Mouse (Mus musculus) midbrain, embryonic 11.5 days (tissue): Measurements from ENCODE around the gene Plekho2. TPM values are rescaled to one million over a fixed set of nuclear protein-coding genes. Genes with fewer than 3 reads are reported as not detected.

Experiments used
- ATAC-seq: fragments of 200-750 bp; cut with Nextera tagmentation; 2 replicates; pipeline ENCODE4 v1.8.0; 2017; ENCODE audit warnings: moderate TSS enrichment, moderate library complexity; ENCODE audit not compliant: low FRiP score
- DNase-seq: peaks from one replicate; pipeline ENCODE4 v3.0.0; 2015; ENCODE audit warnings: low spot score; ENCODE audit errors: missing footprints
- H3K27ac ChIP-seq: fragments of 300-500 bp; sonication (generic); 2 replicates; pipeline ENCODE4 v1.5.1; 2014; ENCODE audit warnings: low read depth, low read length
- H3K27me3 ChIP-seq: fragments of 300-500 bp; sonication (generic); 2 replicates; pipeline ENCODE4 v1.6.1; 2014; ENCODE audit warnings: mild to moderate bottlenecking, low read length, moderate library complexity, mixed read lengths; ENCODE audit not compliant: control insufficient read depth, insufficient read depth
- H3K36me3 ChIP-seq: fragments of 300-500 bp; sonication (generic); 2 replicates; pipeline ENCODE4 v1.6.1; 2014; ENCODE audit warnings: mild to moderate bottlenecking, low read length, moderate library complexity, mixed read lengths; ENCODE audit not compliant: control insufficient read depth, insufficient read depth
- H3K4me1 ChIP-seq: fragments of 300-500 bp; sonication (generic); 2 replicates; pipeline ENCODE4 v1.6.1; 2014; ENCODE audit warnings: low read length; ENCODE audit not compliant: control insufficient read depth, insufficient read depth
- H3K4me2 ChIP-seq: fragments of 300-500 bp; sonication (generic); 2 replicates; pipeline ENCODE4 v1.6.1; 2014; ENCODE audit warnings: mild to moderate bottlenecking, moderate library complexity
- H3K4me3 ChIP-seq: fragments of 300-500 bp; sonication (generic); 2 replicates; pipeline ENCODE4 v1.5.1; 2014; ENCODE audit warnings: low read depth, low read length
- H3K9ac ChIP-seq: fragments of 300-500 bp; sonication (generic); 2 replicates; pipeline ENCODE4 v1.6.1; 2014; ENCODE audit warnings: low read length
- H3K9me3 ChIP-seq: fragments of 300-500 bp; sonication (generic); 2 replicates; pipeline ENCODE4 v1.6.1; 2016; ENCODE audit warnings: low read length; ENCODE audit not compliant: control insufficient read depth
- WGBS: fragments of 180-500 bp; shearing (Covaris S2); extraction: QIAGEN DNeasy Blood & Tissue Kit; methylation state at CpG from one replicate; pipeline ENCODE4 v1.1.7; 2014; 5-methylcytosine and 5-hydroxymethylcytosine counted together
- polyA plus RNA-seq: library from polyadenylated mRNA; unstranded; fragments of >200 nt; fragmentation: Nextera tagmentation; extraction: Ambion mirVana; gene quantifications from 2 replicates; pipeline ENCODE4 v1.2.1, GENCODE M21; 2014

Gene Plekho2
- polyA plus RNA-seq, 1 experiment from 2014 or later = 8.2 TPM

- Histone ChIP-seq H3K4me1 (peaks cover 6% of the 10 kb centered on the region; the same call in 1 of the 2 replicates), H3K27ac (0 out of 2 replicates have a peak overlapping the region, but pooled peaks have one; percentile 10), H3K9me3 (no peaks in the 10 kb centered on the region), H3K4me2 (no peak overlapping the region), H3K27me3 (no peaks in the 10 kb centered on the region), H3K9ac (no peak overlapping the region), H3K4me3 (no peak overlapping the region), H3K36me3 (no peaks in the 10 kb centered on the region)
- ATAC-seq (no peak), DNase-seq (no peak)
- 40% methylated on average over 4 of the region's 4 CpGs for WGBS
These were observed 17.7 kb downstream of the Plekho2 start for GRCm38 (mm10) chr9:65562081-65562506.

GRCm38 (mm10) chr9:65561016-65561415, 18.8 kb downstream of the Plekho2 start:
- Histone ChIP-seq H3K4me2 (no peak overlapping the region), H3K36me3 (no peaks in the 10 kb centered on the region; the same call in 1 of the 2 replicates), H3K27me3 (no peaks in the 10 kb centered on the region), H3K27ac (no peak overlapping the region), H3K4me3 (no peak overlapping the region), H3K9me3 (no peaks in the 10 kb centered on the region), H3K9ac (no peak overlapping the region), H3K4me1 (peaks cover 6% of the 10 kb centered on the region; the same call in 1 of the 2 replicates)
- ATAC-seq = no peak
- DNase-seq = no peak
- WGBS = 88% methylated on average over 4 of the region's 4 CpGs

GRCm38 (mm10) chr9:65558806-65559205, 21.0 kb downstream of the Plekho2 start:
- WGBS = 89% methylated on average over 6 of the region's 6 CpGs
- Histone ChIP-seq H3K4me2 (no peak overlapping the region), H3K9me3 (no peaks in the 10 kb centered on the region), H3K36me3 (no peaks in the 10 kb centered on the region; the same call in 1 of the 2 replicates), H3K27ac (no peak overlapping the region), H3K27me3 (no peaks in the 10 kb centered on the region), H3K4me1 (peaks cover 6% of the 10 kb centered on the region; the same call in 1 of the 2 replicates), H3K9ac (no peak overlapping the region), H3K4me3 (no peak overlapping the region)
- DNase-seq (no peak), ATAC-seq (no peak)

GRCm38 (mm10) chr9:65556979-65557378, 22.9 kb downstream of the Plekho2 start:
- Histone ChIP-seq H3K27me3 (no peaks in the 10 kb centered on the region), H3K4me3 (no peak overlapping the region), H3K9ac (no peak overlapping the region), H3K4me1 (peaks cover 3% of the 10 kb centered on the region; the same call in 1 of the 2 replicates), H3K27ac (no peak overlapping the region), H3K4me2 (no peak overlapping the region), H3K9me3 (no peaks in the 10 kb centered on the region), H3K36me3 (no peaks in the 10 kb centered on the region; the same call in 1 of the 2 replicates)
- 97% methylated on average over 5 of the region's 5 CpGs for WGBS
- DNase-seq (no peak), ATAC-seq (no peak)

GRCm38 (mm10) chr9:65556349-65556748, 23.5 kb downstream of the Plekho2 start:
- Histone ChIP-seq H3K9me3 (no peaks in the 10 kb centered on the region), H3K4me1 (no peaks in the 10 kb centered on the region), H3K9ac (no peak overlapping the region), H3K4me2 (no peak overlapping the region), H3K27ac (no peak overlapping the region), H3K36me3 (no peaks in the 10 kb centered on the region; the same call in 1 of the 2 replicates), H3K27me3 (no peaks in the 10 kb centered on the region), H3K4me3 (no peak overlapping the region)
- ATAC-seq = no peak
- WGBS = 91% methylated on average over 8 of the region's 8 CpGs
- DNase-seq = no peak

- Histone ChIP-seq H3K9ac (no peak overlapping the region), H3K27me3 (no peaks in the 10 kb centered on the region), H3K4me2 (no peak overlapping the region), H3K36me3 (no peaks in the 10 kb centered on the region; the same call in 1 of the 2 replicates), H3K4me3 (no peak overlapping the region), H3K27ac (no peak overlapping the region), H3K4me1 (peaks cover 2% of the 10 kb centered on the region; the same call in 1 of the 2 replicates), H3K9me3 (no peaks in the 10 kb centered on the region)
- ATAC-seq = no peak
- WGBS = 93% methylated on average over 4 of the region's 4 CpGs
- no peak for DNase-seq
These were observed 24.2 kb downstream of the Plekho2 start for GRCm38 (mm10) chr9:65555621-65556020.

GRCm38 (mm10) chr9:65555001-65555405, 24.8 kb downstream of the Plekho2 start:
- no peak overlapping the region for H3K27ac ChIP-seq
- no peak for ATAC-seq
- no peaks in the 10 kb centered on the region; the same call in 1 of the 2 replicates for H3K36me3 ChIP-seq
- 16% methylated on average over 5 of the region's 5 CpGs for WGBS
- H3K27me3 ChIP-seq = no peaks in the 10 kb centered on the region
- DNase-seq = no peak
- no peak overlapping the region for H3K4me2 ChIP-seq
- H3K4me3 ChIP-seq = no peak overlapping the region
- H3K4me1 ChIP-seq = peaks cover 4% of the 10 kb centered on the region; the same call in 1 of the 2 replicates
- peak overlapping the region; percentile 12; the same call in 1 of the 2 replicates for H3K9ac ChIP-seq
- no peaks in the 10 kb centered on the region for H3K9me3 ChIP-seq

- Histone ChIP-seq H3K4me1 (peaks cover 10% of the 10 kb centered on the region), H3K4me3 (no peak overlapping the region), H3K27ac (no peak overlapping the region), H3K4me2 (no peak overlapping the region), H3K9ac (no peak overlapping the region), H3K9me3 (no peaks in the 10 kb centered on the region), H3K36me3 (no peaks in the 10 kb centered on the region; the same call in 1 of the 2 replicates), H3K27me3 (no peaks in the 10 kb centered on the region)
- no peak for ATAC-seq
- 98% methylated on average over 2 of the region's 2 CpGs for WGBS
- no peak for DNase-seq
These were observed 27.1 kb downstream of the Plekho2 start for GRCm38 (mm10) chr9:65552711-65553110.

GRCm38 (mm10) chr9:65552141-65552540, 27.7 kb downstream of the Plekho2 start:
- H3K4me2 ChIP-seq = no peak overlapping the region
- no peak overlapping the region for H3K9ac ChIP-seq
- ATAC-seq = no peak
- H3K36me3 ChIP-seq = no peaks in the 10 kb centered on the region; the same call in 1 of the 2 replicates
- H3K4me1 ChIP-seq = peaks cover 10% of the 10 kb centered on the region
- no peak overlapping the region for H3K4me3 ChIP-seq
- H3K27me3 ChIP-seq = no peaks in the 10 kb centered on the region
- WGBS = 89% methylated on average over 5 of the region's 5 CpGs
- DNase-seq = no peak
- no peaks in the 10 kb centered on the region for H3K9me3 ChIP-seq
- H3K27ac ChIP-seq = no peak overlapping the region
